Mouse (Mus musculus): Measurements from ENCODE around the gene Ebf1.

Gene Ebf1

DNA sequence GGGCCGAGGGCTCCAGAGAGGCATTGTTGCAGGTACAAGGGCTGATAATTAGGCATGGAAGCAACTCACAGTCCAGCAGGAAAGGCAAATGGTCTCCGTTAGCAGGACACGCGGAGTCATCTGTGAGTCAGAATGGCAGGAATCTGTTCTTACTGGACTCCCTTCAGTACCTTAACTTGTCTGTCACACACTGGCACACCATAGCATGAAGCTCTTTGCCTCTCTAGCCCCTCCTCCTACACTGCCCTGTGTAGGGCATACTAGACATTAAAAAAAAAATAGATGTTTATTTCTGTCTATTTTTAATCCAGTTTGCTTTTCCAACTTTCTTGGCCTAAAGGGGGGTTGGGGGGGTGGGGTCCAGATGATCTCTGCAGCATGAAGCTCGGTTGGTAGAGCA lies 168.4 kb downstream of the Ebf1 start:
- no peak for DNase-seq

- no peak for DNase-seq
Observed at GRCm38 (mm10) chr11:44788003-44788402, 170.9 kb downstream of the Ebf1 start.

DNA sequence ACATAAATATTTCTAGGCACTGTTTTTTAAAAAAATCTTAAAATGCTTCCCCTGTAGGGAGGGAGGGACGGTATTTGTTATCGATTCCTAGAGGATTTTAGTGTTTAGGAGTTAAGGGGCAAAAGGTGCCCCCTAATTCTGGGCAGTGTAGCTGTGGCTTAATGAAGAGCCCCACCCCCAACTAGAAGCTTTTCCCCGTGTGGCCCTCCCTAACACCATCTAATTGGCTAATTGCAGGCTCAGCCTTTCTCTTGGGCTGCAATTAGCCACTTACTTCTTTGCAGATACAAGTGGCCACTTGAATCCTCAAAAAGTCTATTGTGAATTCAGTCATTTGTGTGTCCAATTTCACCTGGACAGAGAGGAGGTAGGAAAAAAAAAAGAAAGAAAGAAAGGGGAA lies 175.7 kb downstream of the Ebf1 start:
- no peak for DNase-seq

DNA sequence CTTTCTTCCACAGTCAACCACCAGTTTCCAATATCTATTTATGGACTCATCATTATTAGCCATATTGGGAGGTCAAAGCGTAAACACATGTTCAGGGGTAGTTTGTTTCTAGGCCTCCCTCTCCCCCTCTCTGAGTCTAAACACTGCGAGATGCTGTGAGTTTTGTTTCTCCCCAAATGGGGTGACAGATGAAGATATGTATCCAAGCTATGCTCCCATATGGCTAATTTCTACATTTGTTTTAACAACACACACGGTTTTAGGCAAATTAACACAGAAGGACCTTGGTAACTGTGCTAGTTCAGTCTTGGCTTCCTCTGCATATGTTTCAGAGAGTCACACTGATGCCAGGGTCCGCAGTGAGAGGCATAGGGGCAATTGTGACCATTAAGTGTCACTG lies 177.8 kb downstream of the Ebf1 start:
- DNase-seq = no peak

DNA sequence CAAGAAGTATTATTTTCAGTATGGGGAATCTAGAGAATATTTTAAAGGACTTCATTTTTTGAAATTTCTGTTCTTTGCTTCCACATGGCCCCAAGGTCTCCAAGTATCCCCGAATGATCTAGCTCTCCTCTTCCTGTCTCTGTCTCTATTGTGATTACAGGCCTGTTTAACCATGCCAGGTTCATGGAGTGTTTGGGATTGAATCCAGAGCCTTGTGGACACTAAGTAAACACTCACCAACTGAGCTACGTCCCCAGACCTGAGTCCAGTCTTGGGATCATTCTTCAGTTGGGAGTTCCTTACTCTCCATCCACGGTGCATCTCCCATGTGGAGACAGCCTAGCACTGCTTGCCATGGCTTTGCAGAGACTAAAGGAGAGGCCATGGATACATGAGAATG lies 178.7 kb downstream of the Ebf1 start:
- DNase-seq = no peak

DNA sequence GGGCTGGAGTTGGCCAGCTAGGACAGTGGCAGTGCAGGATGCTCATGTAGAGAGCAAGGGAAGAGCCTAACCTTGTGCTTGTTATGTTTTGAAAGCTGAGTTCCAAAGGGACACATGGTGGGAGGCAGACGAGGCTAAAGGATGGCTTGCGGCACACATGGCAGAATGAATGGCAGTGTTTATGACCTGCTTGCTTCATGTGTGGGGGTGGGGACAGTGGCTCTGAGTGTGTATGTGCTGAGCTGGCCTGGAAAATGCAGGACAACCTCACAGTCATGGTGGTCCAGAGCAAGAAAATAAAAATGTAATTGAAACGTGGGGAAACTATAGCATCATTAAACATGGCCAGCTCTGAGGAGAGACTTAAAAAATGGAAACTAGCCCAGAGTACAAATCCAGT lies 181.2 kb downstream of the Ebf1 start:
- DNase-seq = no peak

- DNase-seq = no peak
Observed at GRCm38 (mm10) chr11:44804046-44804445, 186.9 kb downstream of the Ebf1 start.

GRCm38 (mm10) chr11:44806589-44806988 lies 189.5 kb downstream of the Ebf1 start:
- DNase-seq = peak; percentile 83

- no peak for DNase-seq
Observed at GRCm38 (mm10) chr11:44808855-44809546, 191.9 kb downstream of the Ebf1 start.

DNA sequence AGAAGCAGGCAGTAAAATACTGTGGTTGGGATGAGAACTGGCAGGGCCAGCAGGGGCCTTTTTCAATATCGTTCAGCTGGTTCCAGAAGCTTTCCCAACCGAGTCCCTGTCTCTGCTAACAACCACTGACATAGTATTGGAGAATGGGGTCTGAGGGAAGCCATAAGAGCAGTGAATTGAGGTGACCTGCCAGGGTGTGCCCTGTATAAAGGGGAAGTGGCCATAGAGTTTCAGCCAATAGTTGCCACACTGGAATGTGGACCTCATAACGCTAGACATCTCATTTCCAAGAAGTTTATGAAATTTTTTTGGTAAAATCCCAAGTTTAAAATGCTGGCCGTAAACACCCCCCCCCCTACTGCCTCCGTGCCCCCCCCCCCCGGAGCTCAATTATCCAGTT lies 193.9 kb downstream of the Ebf1 start:
- no peak for DNase-seq

DNA sequence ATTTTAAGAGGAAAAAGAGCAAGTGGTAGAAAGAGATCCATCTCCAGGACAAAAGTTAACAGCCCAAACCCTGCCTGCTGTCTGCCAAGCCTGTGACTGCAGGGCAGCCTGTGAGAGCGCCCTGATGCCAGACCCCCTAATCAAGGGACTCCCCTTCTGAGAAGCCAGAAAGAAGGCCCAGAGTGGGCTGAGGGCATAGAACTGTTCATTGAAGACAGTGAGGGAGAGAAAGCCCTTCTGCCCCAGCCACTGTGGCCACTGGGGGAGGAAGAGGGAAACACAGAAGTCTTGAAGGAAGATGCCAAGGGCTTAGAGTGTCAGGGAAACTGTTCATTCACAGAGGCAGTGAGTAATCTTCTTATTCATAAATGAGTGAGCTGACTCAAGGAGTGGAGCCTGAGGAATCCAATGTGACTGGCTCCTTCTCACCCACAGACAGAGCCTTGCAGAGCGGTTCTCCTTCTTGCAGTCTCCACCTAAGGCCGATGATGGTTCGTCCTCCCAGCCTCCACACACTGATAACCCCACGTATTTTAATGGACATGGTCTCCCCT lies 195.2 kb downstream of the Ebf1 start:
- DNase-seq = no peak

DNA sequence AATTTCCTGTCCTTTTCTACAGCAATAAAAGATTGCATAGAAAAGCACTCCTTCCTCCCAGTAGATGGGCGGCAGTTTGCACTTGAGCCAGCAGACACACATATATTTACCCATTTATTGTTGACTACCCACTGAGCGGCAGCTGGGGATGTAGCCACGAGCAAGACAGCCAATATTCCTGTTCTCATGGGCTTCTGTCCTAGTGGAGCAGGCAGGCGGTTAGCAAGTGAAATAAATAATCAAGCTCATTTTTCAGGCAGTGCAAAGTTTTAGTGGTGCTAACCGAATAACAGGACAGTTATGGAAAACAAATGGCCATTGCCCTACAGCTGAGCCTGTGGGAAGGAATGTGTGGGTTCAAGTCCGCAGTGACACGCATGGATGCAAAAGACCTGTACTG lies 196.4 kb downstream of the Ebf1 start:
- DNase-seq = no peak

GRCm38 (mm10) chr11:44814847-44815246 lies 197.7 kb downstream of the Ebf1 start:
- no peak for DNase-seq

GRCm38 (mm10) chr11:44815991-44816390 lies 198.9 kb downstream of the Ebf1 start:
- no peak for DNase-seq

GRCm38 (mm10) chr11:44822312-44822711 lies 205.2 kb downstream of the Ebf1 start:
- no peak for DNase-seq

- DNase-seq = peak; percentile 47
Observed at GRCm38 (mm10) chr11:44832227-44832939, 215.3 kb downstream of the Ebf1 start.

- no peak for DNase-seq
Observed at GRCm38 (mm10) chr11:44832940-44833254, 215.8 kb downstream of the Ebf1 start.

GRCm38 (mm10) chr11:44833351-44833996 lies 216.4 kb downstream of the Ebf1 start:
- DNase-seq = peak; percentile 12

DNA sequence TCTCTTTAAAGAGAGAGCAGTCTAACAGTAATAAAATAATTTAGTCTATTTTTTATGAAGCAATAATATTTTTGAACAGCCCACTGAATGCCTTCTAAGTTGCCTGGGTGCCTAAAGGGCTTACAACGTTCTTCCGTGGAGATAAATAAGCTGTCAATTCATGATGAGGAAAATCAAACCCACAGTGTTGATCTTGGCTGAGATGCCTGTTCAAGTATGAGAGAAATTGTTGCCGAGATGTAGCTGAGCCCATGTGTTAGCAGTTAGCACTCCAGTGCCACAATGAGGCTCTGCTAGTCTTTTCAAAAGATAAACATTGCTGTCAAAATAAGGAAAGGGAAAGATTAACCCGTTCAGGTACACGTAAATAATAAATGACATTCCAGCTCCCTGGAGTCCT lies 218.0 kb downstream of the Ebf1 start:
- no peak for DNase-seq

DNA sequence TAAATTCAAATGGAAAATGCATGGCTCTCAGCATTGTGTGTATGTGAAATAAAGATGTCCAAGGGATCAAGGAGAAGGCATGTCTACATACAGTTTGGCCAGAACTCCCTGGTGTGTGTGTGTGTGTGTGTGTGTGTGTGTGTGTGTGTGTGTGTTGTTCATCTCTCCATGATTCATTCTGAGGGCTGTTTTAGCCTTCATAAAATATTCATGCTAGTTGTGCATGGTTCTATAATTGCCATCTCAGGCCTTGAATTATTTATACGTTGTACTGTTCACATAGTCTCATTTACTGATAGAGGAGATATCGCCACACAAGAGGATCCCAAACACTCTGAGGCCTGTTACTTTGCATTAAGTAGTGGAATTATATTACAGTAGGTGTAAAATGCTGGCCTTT lies 220.5 kb downstream of the Ebf1 start:
- no peak for DNase-seq

DNA sequence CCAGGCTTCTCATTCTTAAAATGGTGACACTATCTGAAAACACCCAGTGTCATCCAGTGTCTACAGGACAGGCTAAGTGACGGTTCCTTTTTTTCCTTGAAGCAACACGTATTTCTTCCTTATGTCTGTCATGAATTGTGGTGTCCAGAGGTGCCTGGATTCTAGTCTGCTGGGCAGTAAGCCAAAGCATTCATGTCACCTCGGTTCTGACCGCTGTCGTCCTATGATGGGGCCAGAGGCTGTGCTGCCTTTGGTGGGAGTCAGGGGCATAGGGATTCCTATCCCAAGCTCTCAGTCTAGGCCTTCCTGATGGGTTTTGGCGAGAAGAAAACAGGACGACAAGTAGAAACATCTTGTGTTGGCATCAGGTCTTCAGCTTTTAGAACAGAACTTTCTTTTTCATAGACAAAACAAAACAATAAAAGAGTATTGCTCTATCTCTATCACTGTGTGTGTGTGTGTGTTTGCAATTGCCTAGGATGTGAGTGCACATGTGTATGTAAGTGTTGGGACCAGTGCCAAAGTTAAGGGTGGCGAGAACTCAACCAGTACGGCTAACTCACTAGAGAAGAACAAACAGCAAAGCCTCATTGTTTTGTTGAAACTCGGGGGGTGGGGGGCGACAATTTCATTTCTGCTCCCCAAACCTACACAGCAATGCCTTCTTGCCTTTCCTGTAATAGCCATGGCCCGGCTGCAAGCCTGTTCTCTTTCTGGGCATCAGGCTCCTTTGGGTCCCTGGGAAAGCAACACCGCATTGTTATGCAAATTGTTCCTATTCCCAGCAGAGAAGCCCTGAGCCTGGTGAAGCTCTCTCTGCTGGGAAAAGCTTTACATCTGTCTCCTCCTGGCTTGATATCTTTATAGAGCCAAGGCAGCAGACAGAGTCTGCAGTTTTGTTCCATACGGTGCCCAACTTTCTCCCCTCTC lies 224.3 kb downstream of the Ebf1 start:
- no peak for DNase-seq

DNA sequence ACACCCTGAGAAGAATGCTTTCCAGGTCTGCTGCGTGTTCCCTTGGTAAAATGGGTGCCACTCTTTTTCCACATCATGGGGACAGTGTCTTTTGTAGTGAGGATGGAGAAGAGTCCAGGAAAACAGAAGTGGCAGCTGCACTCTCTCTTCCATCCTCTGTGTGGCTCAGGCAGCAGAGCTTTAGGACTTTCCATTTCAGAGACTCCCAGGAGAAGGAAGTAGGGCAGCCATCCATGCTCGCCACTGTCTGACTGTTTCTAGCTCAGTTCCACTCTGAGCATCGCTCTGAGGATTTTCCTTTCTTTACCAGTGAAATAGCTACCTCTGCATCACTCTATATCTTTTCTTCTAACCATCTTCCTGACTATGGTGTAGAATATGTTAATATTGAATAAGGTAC lies 234.8 kb downstream of the Ebf1 start:
- no peak for DNase-seq

GRCm38 (mm10) chr11:44852921-44853320 lies 235.8 kb downstream of the Ebf1 start:
- no peak for DNase-seq
